Mouse (Mus musculus) ES-E14 (cell line): ENCODE results near the gene Zc3h10. TPM values are rescaled to one million over a fixed set of nuclear protein-coding genes. Genes with fewer than 3 reads are reported as not detected.
A peak's percentile ranks its signal among the peaks of the same experiment; 100 is the strongest.

Experiments
- DNase-seq: peaks from one replicate; pipeline ENCODE4 v3.0.0-alpha.2; 2013; ENCODE audit warnings: low read depth, low spot score
- H3K27ac ChIP-seq: 2 replicates; pipeline ENCODE4 v1.5.1; 2012; ENCODE audit warnings: low read depth, mild to moderate bottlenecking, low read length, moderate library complexity, mixed read lengths; ENCODE audit not compliant: poor library complexity, insufficient read depth, severe bottlenecking
- H3K36me3 ChIP-seq: 2 replicates; pipeline ENCODE4 v1.6.1; 2012; ENCODE audit warnings: mild to moderate bottlenecking, low read length, moderate library complexity, mixed read lengths; ENCODE audit not compliant: control insufficient read depth, poor library complexity, insufficient read depth, severe bottlenecking
- H3K4me1 ChIP-seq, 2 experiments: fragments of 150-350 bp in 1 of 2; sonication (generic) in 1 of 2; 2 replicates each; pipeline ENCODE4 v1.6.1; 2012; ENCODE audit warnings: low read length in 2 of 2, mild to moderate bottlenecking in 1 of 2, mixed read lengths in 1 of 2; ENCODE audit not compliant: control insufficient read depth in 2 of 2, insufficient read depth in 2 of 2, poor library complexity in 1 of 2
- H3K4me3 ChIP-seq, 2 experiments: fragments of 150-350 bp in 1 of 2; sonication (generic) in 1 of 2; 2 replicates each; pipeline ENCODE4 v1.5.1; 2012; ENCODE audit warnings: low read length in 2 of 2, low read depth in 1 of 2, mild to moderate bottlenecking in 1 of 2, mixed read lengths in 1 of 2; ENCODE audit not compliant: insufficient read depth in 1 of 2, poor library complexity in 1 of 2, severe bottlenecking in 1 of 2
- H3K9ac ChIP-seq: 2 replicates; pipeline ENCODE4 v1.6.1; 2012; ENCODE audit warnings: low read depth, mild to moderate bottlenecking, low read length, mixed read lengths; ENCODE audit not compliant: poor library complexity, insufficient read depth, severe bottlenecking
- H3K9me3 ChIP-seq: fragments of 150-350 bp; sonication (generic); 2 replicates; pipeline ENCODE4 v1.6.1; 2012; ENCODE audit warnings: low read depth, mild to moderate bottlenecking, low read length; ENCODE audit not compliant: control insufficient read depth, insufficient read depth
- CHD2 ChIP-seq: IDR thresholded peaks from 2 replicates; pipeline ENCODE4 v1.6.1; 2014; ENCODE audit warnings: mild to moderate bottlenecking, low read depth, low read length, inconsistent platforms
- HCFC1 ChIP-seq: IDR thresholded peaks from 2 replicates; pipeline ENCODE4 v1.6.1; 2012; ENCODE audit warnings: low read length, inconsistent platforms, borderline replicate concordance; ENCODE audit not compliant: insufficient read depth
- MAFK ChIP-seq: IDR thresholded peaks from 2 replicates; pipeline ENCODE4 v1.6.1; 2014; ENCODE audit warnings: mild to moderate bottlenecking, low read depth, low read length, inconsistent platforms; ENCODE audit not compliant: insufficient read depth
- ZC3H11A ChIP-seq: IDR thresholded peaks from 2 replicates; pipeline ENCODE4 v1.6.1; 2012; ENCODE audit warnings: low read depth, mild to moderate bottlenecking, inconsistent platforms, low read length, borderline replicate concordance
- ZNF384 ChIP-seq: IDR thresholded peaks from 2 replicates; pipeline ENCODE4 v1.6.1; 2012; ENCODE audit warnings: low read depth, low read length, inconsistent platforms
- in situ Hi-C, 2 experiments: fragments of 600-800 bp; cut with MboI; formaldehyde crosslinking; loops; one replicate each; pipeline ENCODE4 v1.15.1; 2025; ENCODE audit warnings: low sequenced_read_pairs in 2 of 2, inconsistent platforms in 1 of 2; ENCODE audit not compliant: unreplicated experiment in 2 of 2
- total RNA-seq: library from RNA; depleted of rRNA; stranded (reverse); fragments of 300-350 nt; gene quantifications from 2 replicates; pipeline ENCODE4 v1.2.3, GENCODE M21; 2012

The Zc3h10 gene
- total RNA-seq, 1 experiment, result 18.8 TPM

GRCm38 (mm10) chr10:128587120-128587519 lies 39.5 kb upstream of the Zc3h10 start:
- peak overlapping the region; percentile 14; the same call in 1 of the 2 replicates for H3K9ac ChIP-seq

DNA sequence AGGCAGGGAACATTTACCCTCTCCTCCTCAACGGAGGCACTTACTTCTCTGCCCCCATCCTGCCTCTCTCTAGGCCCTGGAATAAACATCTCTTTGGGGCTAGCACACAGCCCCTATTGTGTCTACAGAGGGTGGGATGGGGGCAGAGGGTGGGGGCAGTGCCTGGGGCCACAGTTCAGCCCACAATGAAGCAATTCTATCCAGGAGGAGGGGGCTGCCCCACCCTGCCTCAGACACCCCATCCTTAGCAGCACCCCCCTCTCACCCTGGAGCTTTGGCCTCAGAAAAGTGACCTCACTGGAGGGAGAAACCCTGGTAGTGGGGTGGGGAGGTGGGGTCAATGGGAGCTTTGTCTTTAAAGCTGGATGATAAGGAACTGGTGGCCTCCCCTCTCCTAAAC lies 39.0 kb upstream of the Zc3h10 start:
- in situ Hi-C loops, result no loop called here
- peaks cover 7 to 38% of the 10 kb centered on the region in 2 experiments for H3K4me1 ChIP-seq
- peak overlapping the region; percentile 14; the same call in 1 of the 2 replicates for H3K9ac ChIP-seq
- peak overlapping the region; percentile 26; the same call in 1 of the 2 replicates for H3K27ac ChIP-seq
- H3K36me3 ChIP-seq, result peaks cover 8% of the 10 kb centered on the region; the same call in 1 of the 2 replicates
- no peak for TF ChIP-seq ZC3H11A
- TF ChIP-seq HCFC1, result no peak
- no peak for TF ChIP-seq MAFK
- TF ChIP-seq ZNF384, result no peak
- TF ChIP-seq CHD2, result no peak
- H3K9me3 ChIP-seq, result no peaks in the 10 kb centered on the region
- DNase-seq, result no peak
- no peak overlapping the region for H3K4me3 ChIP-seq

More at GRCm38 (mm10) chr10:128587120-128587519, 39.5 kb upstream of the Zc3h10 start:
- no peaks in the 10 kb centered on the region for H3K9me3 ChIP-seq
- peaks cover 7 to 38% of the 10 kb centered on the region in 2 experiments for H3K4me1 ChIP-seq
- DNase-seq, result no peak
- no peak overlapping the region for H3K4me3 ChIP-seq
- no peak for TF ChIP-seq ZC3H11A
- no peak for TF ChIP-seq MAFK
- no peak for TF ChIP-seq HCFC1
- no peak for TF ChIP-seq CHD2
- TF ChIP-seq ZNF384, result no peak
- peaks cover 8% of the 10 kb centered on the region; the same call in 1 of the 2 replicates for H3K36me3 ChIP-seq
- peak overlapping the region; percentile 26; the same call in 1 of the 2 replicates for H3K27ac ChIP-seq
- in situ Hi-C loops, result no loop called here

- peak; percentile 91 for DNase-seq
- in situ Hi-C loops, result no loop called here
- Histone ChIP-seq H3K4me3 (peak overlapping the region; percentile 13 to 66), H3K4me1 (peaks cover 7 to 36% of the 10 kb centered on the region in 2 experiments), H3K27ac (peak overlapping the region; percentile 55; the same call in 1 of the 2 replicates), H3K9ac (peak overlapping the region; percentile 26; the same call in 1 of the 2 replicates), H3K9me3 (no peaks in the 10 kb centered on the region), H3K36me3 (peaks cover 10% of the 10 kb centered on the region; the same call in 1 of the 2 replicates)
- TF ChIP-seq HCFC1 (peak; percentile 52; the same call in 1 of the 2 replicates), MAFK (no peak), CHD2 (peak; percentile 76), ZNF384 (peak; percentile 95), ZC3H11A (no peak)
Measured at GRCm38 (mm10) chr10:128584386-128584785, 36.8 kb upstream of the Zc3h10 start.

GRCm38 (mm10) chr10:128583644-128584043 lies 36.1 kb upstream of the Zc3h10 start:
- peaks cover 6 to 36% of the 10 kb centered on the region in 2 experiments; a peak in 3 of 4 replicates for H3K4me1 ChIP-seq
- TF ChIP-seq ZNF384 (no peak), ZC3H11A (no peak), MAFK (no peak), HCFC1 (no peak)
- in situ Hi-C loops, result no loop called here
- DNase-seq, result no peak
- H3K9me3 ChIP-seq, result no peaks in the 10 kb centered on the region
- H3K36me3 ChIP-seq, result peaks cover 15% of the 10 kb centered on the region
- peak overlapping the region; percentile 13 to 66; a peak in 3 of 4 replicates for H3K4me3 ChIP-seq
- H3K9ac ChIP-seq, result no peak overlapping the region; the same call in 1 of the 2 replicates
- H3K27ac ChIP-seq, result 0 out of 2 replicates have a peak overlapping the region, but pooled peaks have one; percentile 32

DNA sequence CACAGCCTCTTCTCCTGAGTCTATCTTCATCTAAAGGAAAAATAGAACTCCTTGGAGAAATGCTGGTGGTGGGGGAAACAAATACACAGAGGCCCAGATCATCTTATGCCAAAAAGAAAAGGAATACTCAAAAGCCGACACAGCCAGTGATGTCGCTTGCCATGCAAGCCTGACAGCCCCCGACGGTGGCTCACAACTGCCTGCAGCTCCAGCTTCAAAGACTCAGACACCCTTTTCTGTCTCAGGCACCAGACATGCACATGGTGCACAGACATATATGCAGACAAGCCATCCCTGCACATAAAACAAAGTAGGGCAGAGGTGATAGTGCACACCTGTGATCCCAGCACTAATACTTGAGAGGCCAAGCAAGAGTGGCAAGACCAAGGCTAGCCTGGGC lies 32.2 kb upstream of the Zc3h10 start:
- TF ChIP-seq MAFK (no peak), HCFC1 (no peak), ZC3H11A (no peak), CHD2 (no peak), ZNF384 (no peak)
- no peaks in the 10 kb centered on the region for H3K9me3 ChIP-seq
- DNase-seq, result no peak
- no peak overlapping the region for H3K9ac ChIP-seq
- H3K4me3 ChIP-seq, result no peak overlapping the region
- H3K4me1 ChIP-seq, result peaks cover under 1 to 14% of the 10 kb centered on the region in 2 experiments; a peak in 3 of 4 replicates
- H3K27ac ChIP-seq, result no peak overlapping the region
- H3K36me3 ChIP-seq, result peaks cover 31% of the 10 kb centered on the region
- in situ Hi-C loops, result no loop called here
